Mouse (Mus musculus): ENCODE data around the gene 4930452B06Rik. TPM values are rescaled to one million over a fixed set of nuclear protein-coding genes. Genes with fewer than 3 reads are reported as not detected.

4930452B06Rik gene
- total RNA-seq (2012; rRNA removed): not detected in 2 replicates
- not detected in 2 replicates for total RNA-seq (2014; rRNA removed)
- polyA plus RNA-seq (2012; ENCODE audit: insufficient read length, low read depth): not detected in 2 replicates

DNA sequence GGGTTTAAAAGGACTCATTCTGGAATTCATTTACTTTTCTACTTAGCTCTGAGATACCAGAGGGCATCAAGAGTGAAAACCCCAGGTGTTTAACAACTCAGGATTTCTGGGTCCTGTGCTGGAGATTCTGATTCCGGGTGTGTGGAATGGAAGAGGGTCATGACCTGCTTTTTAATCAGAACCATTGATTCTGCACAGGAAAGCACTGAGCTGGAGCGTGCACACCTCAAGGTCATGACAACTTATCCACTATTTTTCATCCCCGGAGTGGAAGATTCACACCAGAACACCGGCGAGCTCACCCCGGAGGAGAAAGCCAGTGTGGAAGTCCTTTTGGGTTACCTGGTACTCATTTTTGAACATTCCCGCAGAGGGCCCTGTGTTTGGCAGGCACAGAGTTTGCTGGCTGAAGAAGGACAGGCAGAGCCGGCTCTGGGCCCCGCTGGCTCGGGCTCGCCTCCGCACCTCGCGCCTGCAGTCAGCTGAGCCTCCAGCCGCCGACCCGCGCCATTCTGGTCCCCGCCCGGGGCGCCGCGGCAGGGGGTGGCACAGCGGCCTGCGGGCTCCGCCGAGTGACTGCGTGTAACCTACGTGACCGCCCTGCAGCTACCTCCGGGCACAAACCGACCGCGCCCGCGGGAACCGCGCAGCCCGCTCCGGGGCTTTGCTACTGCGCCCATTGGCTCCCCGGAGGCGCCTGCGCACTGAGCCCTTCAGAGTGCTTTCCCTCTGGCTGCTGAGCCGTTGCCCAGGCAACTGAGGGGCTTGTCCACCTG lies at the start of gene 4930452B06Rik:
Gene 4930452B06Rik (minus strand): TSS at position 605 of the 776 bp plus-strand sequence.
- H3K4me3 ChIP-seq (replicated peaks in 1 of 3; ENCODE audit: low read depth in 2 of 3, low read length in 2 of 3, poor library complexity in 1 of 3): no peak within 1 kb of the TSS
- H3K36me3 ChIP-seq (replicated peaks in 1 of 2; ENCODE audit: control insufficient read depth in 1 of 2, insufficient read depth in 1 of 2, low read length in 1 of 2): no peaks in the 10 kb centered on the region
- no peak within 1 kb of the TSS for H3K9ac ChIP-seq (ENCODE audit: insufficient read depth, low read depth)
- no peaks in the 10 kb centered on the region for H3K9me3 ChIP-seq (replicated peaks; ENCODE audit: low read length)
- no peaks in the 10 kb centered on the region for H3K27me3 ChIP-seq (replicated peaks)
- H3K79me2 ChIP-seq (replicated peaks; ENCODE audit: control insufficient read depth, extremely low read depth, insufficient read depth, poor library complexity, severe bottlenecking): no peaks in the 10 kb centered on the region
- TF ChIP-seq CHD1 (IDR thresholded peaks at IDR 0.05; ENCODE audit: low read depth, low read length): no peak
- TF ChIP-seq IRF4 (IDR thresholded peaks at IDR 0.05; ENCODE audit: low read depth, low read length): no peak
- TF ChIP-seq USF2 (conservative IDR thresholded peaks at IDR 0.05; ENCODE audit: low read depth, low read length): no peak
- no peak for TF ChIP-seq MXI1 (IDR thresholded peaks at IDR 0.05; ENCODE audit: low read depth, low read length)
- TF ChIP-seq ZNF384 (IDR thresholded peaks at IDR 0.05; ENCODE audit: low read depth, low read length): no peak
- TF ChIP-seq EP300 (IDR thresholded peaks at IDR 0.05; ENCODE audit: low read length): no peak
- no peak for TF ChIP-seq MYC (IDR thresholded peaks at IDR 0.05; ENCODE audit: low read depth, low read length)
- TF ChIP-seq MAZ (IDR thresholded peaks at IDR 0.05; ENCODE audit: low read depth, low read length): no peak
- no peak for TF ChIP-seq RAD21 (IDR thresholded peaks at IDR 0.05; ENCODE audit: low read depth, low read length)
- no peak for TF ChIP-seq SIN3A (IDR thresholded peaks at IDR 0.05; ENCODE audit: low read length)
- TF ChIP-seq JUND (conservative IDR thresholded peaks at IDR 0.05; ENCODE audit: low read depth, low read length): no peak
- no peak for TF ChIP-seq PAX5 (IDR thresholded peaks at IDR 0.05; ENCODE audit: low read length)
- TF ChIP-seq MAX (IDR thresholded peaks at IDR 0.05; ENCODE audit: low read length): no peak
- no peak for TF ChIP-seq NELFE (IDR thresholded peaks at IDR 0.05; ENCODE audit: low read depth, low read length)
- no peak for TF ChIP-seq ETS1 (conservative IDR thresholded peaks at IDR 0.05; ENCODE audit: low read depth, low read length)
- TF ChIP-seq TCF12 (IDR thresholded peaks at IDR 0.05; ENCODE audit: low read depth, low read length): no peak
- no peak for TF ChIP-seq RCOR1 (conservative IDR thresholded peaks at IDR 0.05; ENCODE audit: low read depth, low read length)
- no peak for TF ChIP-seq POLR2A (IDR thresholded peaks at IDR 0.05; ENCODE audit: low read depth, low read length)
- TF ChIP-seq TBP (conservative IDR thresholded peaks at IDR 0.05; ENCODE audit: low read depth, low read length): no peak
- no peak for TF ChIP-seq E2F4 (IDR thresholded peaks at IDR 0.05; ENCODE audit: insufficient replicate concordance, low read depth, low read length)
- in situ Hi-C loops (cut with MboI; ENCODE audit: low pct_ligation_motif_present, low pct_unique_long_range_greater_than_20kb, low sequenced_read_pairs) (no loop called here), dilution Hi-C loops (cut with MboI; ENCODE audit: extremely low pct_ligation_motif_present, extremely low pct_unique_long_range_greater_than_20kb, low sequenced_read_pairs) (no loop called here)
- H3K27ac ChIP-seq (ENCODE audit: insufficient read depth, low read depth): no peak within 1 kb of the TSS
- no peak for DNase-seq (ENCODE audit: extremely low read depth)
- no peak within 1 kb of the TSS for H3K4me2 ChIP-seq (ENCODE audit: insufficient read depth, low read depth, poor library complexity, severe bottlenecking)
- H3K4me1 ChIP-seq (ENCODE audit: control insufficient read depth in 1 of 2, insufficient read depth in 2 of 2): no peaks in the 10 kb centered on the region

DNA sequence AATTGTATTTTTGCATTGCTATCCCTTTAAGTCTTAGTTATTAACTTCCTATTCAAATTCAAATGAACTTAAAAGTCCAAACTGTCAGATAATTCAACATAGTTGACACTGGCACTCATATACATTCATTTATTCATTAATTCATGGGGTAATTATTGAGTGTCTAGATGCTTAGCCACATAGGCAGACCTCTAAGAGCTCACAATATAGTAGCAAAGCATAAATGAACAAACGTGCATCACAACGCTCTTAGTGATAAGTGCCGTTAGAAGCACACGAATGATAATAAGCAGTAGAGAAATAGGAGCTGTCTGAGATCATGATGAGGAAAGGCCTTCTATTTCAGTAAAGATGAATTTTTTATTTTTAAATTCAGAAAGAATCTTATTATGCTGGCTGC lies 46.6 kb upstream of the 4930452B06Rik start:
- no peak overlapping the region for H3K4me2 ChIP-seq (ENCODE audit: insufficient read depth, low read depth, poor library complexity, severe bottlenecking)
- no peak overlapping the region for H3K27ac ChIP-seq (ENCODE audit: insufficient read depth, low read depth)
- no peak for DNase-seq (ENCODE audit: extremely low read depth)
- no peaks in the 10 kb centered on the region for H3K36me3 ChIP-seq (replicated peaks in 1 of 2; ENCODE audit: control insufficient read depth in 1 of 2, insufficient read depth in 1 of 2, low read length in 1 of 2)
- H3K9me3 ChIP-seq (replicated peaks; ENCODE audit: low read length): no peaks in the 10 kb centered on the region
- no peak overlapping the region for H3K4me3 ChIP-seq (replicated peaks in 1 of 3; ENCODE audit: low read depth in 2 of 3, low read length in 2 of 3, poor library complexity in 1 of 3)
- H3K9ac ChIP-seq (ENCODE audit: insufficient read depth, low read depth): no peak overlapping the region
- dilution Hi-C loops (cut with MboI; ENCODE audit: extremely low pct_ligation_motif_present, extremely low pct_unique_long_range_greater_than_20kb, low sequenced_read_pairs): no loop called here
- no peaks in the 10 kb centered on the region for H3K79me2 ChIP-seq (replicated peaks; ENCODE audit: control insufficient read depth, extremely low read depth, insufficient read depth, poor library complexity, severe bottlenecking)
- H3K27me3 ChIP-seq (replicated peaks): no peaks in the 10 kb centered on the region
- in situ Hi-C loops (cut with MboI; ENCODE audit: low pct_ligation_motif_present, low pct_unique_long_range_greater_than_20kb, low sequenced_read_pairs): no loop called here
- TF ChIP-seq GABPA (IDR thresholded peaks at IDR 0.05; ENCODE audit: insufficient replicate concordance, low read depth, low read length): no peak
- TF ChIP-seq CTCF (conservative IDR thresholded peaks at IDR 0.05 in 1 of 2, IDR thresholded peaks at IDR 0.05 in 1 of 2; ENCODE audit: low read depth in 2 of 2, low read length in 2 of 2): no peak
- no peak for TF ChIP-seq JUND (conservative IDR thresholded peaks at IDR 0.05; ENCODE audit: low read depth, low read length)
- no peak for TF ChIP-seq RAD21 (IDR thresholded peaks at IDR 0.05; ENCODE audit: low read depth, low read length)
- TF ChIP-seq JUN (IDR thresholded peaks at IDR 0.05; ENCODE audit: insufficient read depth, low read depth, low read length): no peak
- TF ChIP-seq TBP (conservative IDR thresholded peaks at IDR 0.05; ENCODE audit: low read depth, low read length): no peak
- no peak for TF ChIP-seq CHD1 (IDR thresholded peaks at IDR 0.05; ENCODE audit: low read depth, low read length)
- no peak for TF ChIP-seq UBTF (IDR thresholded peaks at IDR 0.05; ENCODE audit: low read depth, low read length)
- no peak for TF ChIP-seq NRF1 (IDR thresholded peaks at IDR 0.05; ENCODE audit: low read depth, low read length)
- no peak for TF ChIP-seq PAX5 (IDR thresholded peaks at IDR 0.05; ENCODE audit: low read length)
- TF ChIP-seq MXI1 (IDR thresholded peaks at IDR 0.05; ENCODE audit: low read depth, low read length): no peak
- TF ChIP-seq USF1 (IDR thresholded peaks at IDR 0.05; ENCODE audit: low read depth, low read length): no peak
- TF ChIP-seq IRF4 (IDR thresholded peaks at IDR 0.05; ENCODE audit: low read depth, low read length): no peak
- no peak for TF ChIP-seq POLR2A (IDR thresholded peaks at IDR 0.05; ENCODE audit: low read depth, low read length)
- TF ChIP-seq E2F4 (IDR thresholded peaks at IDR 0.05; ENCODE audit: insufficient replicate concordance, low read depth, low read length): no peak
- TF ChIP-seq CHD2 (IDR thresholded peaks at IDR 0.05; ENCODE audit: low read length): no peak
- no peak for TF ChIP-seq ZKSCAN1 (IDR thresholded peaks at IDR 0.05; ENCODE audit: borderline replicate concordance, low read depth, low read length)
- no peak for TF ChIP-seq ZMIZ1 (IDR thresholded peaks at IDR 0.05; ENCODE audit: low read depth, low read length)
- no peaks in the 10 kb centered on the region for H3K4me1 ChIP-seq (ENCODE audit: control insufficient read depth in 1 of 2, insufficient read depth in 2 of 2)
